Mouse (Mus musculus) forebrain, embryonic 13.5 days (tissue): Measurements from ENCODE around the gene Aldh6a1. TPM values are rescaled to one million over a fixed set of nuclear protein-coding genes. Genes with fewer than 3 reads are reported as not detected.

Experiments used
- ATAC-seq: fragments of 200-750 bp; cut with Nextera tagmentation; 2 replicates; pipeline ENCODE4 v1.8.0; 2017
- H3K27ac ChIP-seq: fragments of 300-500 bp; sonication (generic); 2 replicates; pipeline ENCODE4 v1.5.1; 2015; ENCODE audit warnings: inconsistent platforms, mild to moderate bottlenecking, moderate library complexity
- H3K27me3 ChIP-seq: fragments of 300-500 bp; sonication (generic); 2 replicates; pipeline ENCODE4 v1.6.1; 2015; ENCODE audit warnings: mild to moderate bottlenecking, inconsistent platforms
- H3K36me3 ChIP-seq: fragments of 300-500 bp; sonication (generic); 2 replicates; pipeline ENCODE4 v1.6.1; 2015; ENCODE audit warnings: mild to moderate bottlenecking, inconsistent platforms; ENCODE audit not compliant: poor library complexity, severe bottlenecking
- H3K4me1 ChIP-seq: fragments of 300-500 bp; sonication (generic); 2 replicates; pipeline ENCODE4 v1.6.1; 2015; ENCODE audit warnings: inconsistent platforms
- H3K4me2 ChIP-seq: fragments of 300-500 bp; sonication (generic); 2 replicates; pipeline ENCODE4 v1.6.1; 2015; ENCODE audit warnings: inconsistent platforms, mild to moderate bottlenecking, moderate library complexity
- H3K4me3 ChIP-seq: fragments of 300-500 bp; sonication (generic); 2 replicates; pipeline ENCODE4 v1.5.1; 2015; ENCODE audit warnings: mild to moderate bottlenecking, inconsistent platforms
- H3K9ac ChIP-seq: fragments of 300-500 bp; sonication (generic); 2 replicates; pipeline ENCODE4 v1.6.1; 2015; ENCODE audit warnings: mild to moderate bottlenecking, inconsistent platforms
- H3K9me3 ChIP-seq: fragments of 300-500 bp; sonication (generic); replicated peaks from 2 replicates; pipeline ENCODE4 v1.6.1; 2016; ENCODE audit warnings: inconsistent platforms
- WGBS: fragments of 180-500 bp; shearing (Covaris S2); methylation state at CpG from one replicate; pipeline ENCODE4 v1.1.7; 2015; 5-methylcytosine and 5-hydroxymethylcytosine counted together
- polyA plus RNA-seq: library from polyadenylated mRNA; unstranded; fragments of >200 nt; fragmentation: Nextera tagmentation; extraction: Ambion mirVana; gene quantifications from 2 replicates; pipeline ENCODE4 v1.2.1, GENCODE M21; 2015

Aldh6a1 gene
- 26.2 and 26.9 TPM in 2 replicates for polyA plus RNA-seq

DNA sequence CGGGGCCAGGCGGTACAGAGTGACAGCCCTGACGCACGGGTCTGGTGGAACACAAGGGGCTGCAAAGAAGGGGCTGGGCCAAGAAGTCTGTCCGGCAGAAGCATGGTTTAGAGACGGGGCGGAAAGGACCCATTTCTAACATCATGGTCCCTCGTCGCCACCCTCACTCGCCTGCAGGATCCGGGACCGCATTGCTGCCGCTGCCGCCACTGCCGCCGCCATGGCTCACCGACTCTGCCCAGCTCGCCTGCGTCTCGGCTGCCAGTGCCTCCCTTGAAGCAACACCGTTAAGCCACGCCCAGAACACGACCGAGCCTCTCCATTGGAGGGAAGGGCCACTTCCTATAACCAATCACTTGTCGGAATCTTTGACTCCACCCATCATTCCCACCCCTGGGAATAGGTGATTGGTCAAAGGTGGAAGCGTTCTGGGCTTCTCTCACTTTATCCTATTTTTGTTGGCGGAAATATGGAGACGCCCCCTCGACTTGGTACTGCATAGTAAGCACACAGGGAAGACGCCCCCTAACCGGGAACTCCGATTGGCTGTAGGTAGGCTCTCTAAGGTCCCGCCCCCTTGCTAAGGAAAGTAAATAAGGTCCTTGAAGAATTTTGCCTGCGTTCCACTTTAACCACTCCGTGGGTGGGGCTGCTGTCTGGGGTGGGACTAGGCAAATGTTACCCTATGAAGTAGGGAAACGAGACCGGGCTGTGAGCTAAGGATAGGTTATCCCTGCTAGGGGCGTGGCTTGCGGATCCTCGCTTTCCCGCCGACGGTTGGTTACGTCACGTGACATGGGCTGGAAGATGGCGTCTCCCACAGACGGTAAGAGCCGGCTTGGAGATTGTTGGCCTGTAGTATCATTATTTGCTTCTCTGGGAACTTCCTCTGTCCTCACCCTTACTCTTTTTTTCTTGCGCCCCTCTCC lies at the start of gene Aldh6a1, which contains the start of gene Lin52:
Gene Aldh6a1 (minus strand): TSS at position 287 of the 929 bp plus-strand sequence.
Gene Lin52 (plus strand): TSS at position 705 of the 929 bp plus-strand sequence.
- H3K27me3 ChIP-seq, result peaks cover 4% of the 10 kb centered on the region; the same call in 1 of the 2 replicates
- peak within 1 kb of the TSS; percentile 85 for H3K4me3 ChIP-seq
- H3K27ac ChIP-seq, result peak within 1 kb of the TSS; percentile 33
- peak within 1 kb of the TSS; percentile 76 for H3K9ac ChIP-seq
- peaks cover 23% of the 10 kb centered on the region for H3K4me1 ChIP-seq
- ATAC-seq, result peak; percentile 99
- no peaks in the 10 kb centered on the region for H3K9me3 ChIP-seq
- under 1% methylated on average over 49 of the region's 49 CpGs for WGBS
- 0 out of 2 replicates have a peak, but pooled peaks cover 2% of the 10 kb centered on the region for H3K36me3 ChIP-seq
- H3K4me2 ChIP-seq, result peak within 1 kb of the TSS; percentile 99

DNA sequence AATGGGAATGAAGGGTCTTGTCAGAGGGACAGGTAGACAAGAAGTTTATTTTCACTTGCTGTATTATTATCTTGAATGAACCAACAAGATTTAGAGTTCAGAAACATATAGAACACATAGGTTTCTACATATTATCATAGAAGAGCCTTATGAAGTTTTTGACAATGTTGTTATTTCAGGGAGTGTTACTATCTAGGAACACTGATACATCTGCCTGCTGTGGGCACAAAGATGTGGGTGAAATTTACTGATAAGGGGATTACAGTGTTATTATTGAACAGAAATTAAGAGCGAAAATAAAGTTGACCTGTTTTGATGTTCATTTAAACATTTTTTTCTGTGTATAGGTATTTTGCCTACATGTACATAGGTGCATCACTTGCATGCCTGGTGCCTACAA lies 46.0 kb upstream of the Aldh6a1 start:
- peaks cover 22% of the 10 kb centered on the region for H3K4me1 ChIP-seq
- no peak overlapping the region for H3K4me2 ChIP-seq
- H3K9ac ChIP-seq, result no peak overlapping the region
- WGBS, result 89% methylated on average over 1 of the region's 1 CpGs
- H3K27me3 ChIP-seq, result no peaks in the 10 kb centered on the region
- H3K4me3 ChIP-seq, result no peak overlapping the region
- H3K27ac ChIP-seq, result no peak overlapping the region
- no peaks in the 10 kb centered on the region; the same call in 1 of the 2 replicates for H3K36me3 ChIP-seq
- ATAC-seq, result no peak
- H3K9me3 ChIP-seq, result no peaks in the 10 kb centered on the region

DNA sequence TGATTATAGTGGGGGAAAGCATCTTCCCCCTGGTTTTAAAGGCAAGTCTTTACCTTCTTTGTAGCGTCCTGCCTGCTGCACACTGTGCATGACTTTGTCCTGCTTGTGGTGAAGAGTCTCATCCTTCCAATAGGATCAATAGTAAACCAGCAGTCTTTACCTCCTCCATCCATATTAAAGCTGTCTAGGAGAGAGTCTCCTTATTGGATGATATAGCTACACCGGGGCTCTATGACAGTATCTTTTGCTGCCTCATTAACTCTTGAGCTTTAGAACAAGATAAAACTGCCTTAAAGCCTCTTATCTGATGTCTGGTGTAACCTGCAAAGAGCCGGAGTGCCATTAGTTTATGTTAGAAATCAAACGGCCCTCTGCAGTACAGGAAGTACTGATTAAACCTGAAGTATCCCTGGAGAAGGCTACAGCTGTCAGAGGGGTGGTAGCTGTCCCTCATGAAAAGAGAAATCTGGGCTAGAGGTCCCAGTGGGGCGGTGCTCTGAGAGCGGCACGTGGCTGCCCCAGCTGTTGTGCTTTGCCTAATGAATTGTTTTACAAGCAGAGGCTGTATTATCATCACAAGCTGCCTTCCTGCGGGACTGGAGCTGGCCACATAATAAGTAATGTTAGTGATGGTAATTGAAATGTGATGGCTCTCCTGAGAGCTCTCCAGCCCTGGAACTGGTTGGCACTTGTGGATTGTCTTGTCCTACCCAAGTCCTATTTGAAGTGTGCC lies 36.7 kb upstream of the Aldh6a1 start:
- Histone ChIP-seq H3K36me3 (no peaks in the 10 kb centered on the region; the same call in 1 of the 2 replicates), H3K4me3 (no peak overlapping the region), H3K9ac (no peak overlapping the region), H3K4me1 (peaks cover 10% of the 10 kb centered on the region), H3K27me3 (no peaks in the 10 kb centered on the region), H3K4me2 (no peak overlapping the region; the same call in 1 of the 2 replicates), H3K9me3 (no peaks in the 10 kb centered on the region), H3K27ac (peak overlapping the region; percentile 52)
- peak; percentile 85 for ATAC-seq
- WGBS, result 27% methylated on average over 8 of the region's 8 CpGs

DNA sequence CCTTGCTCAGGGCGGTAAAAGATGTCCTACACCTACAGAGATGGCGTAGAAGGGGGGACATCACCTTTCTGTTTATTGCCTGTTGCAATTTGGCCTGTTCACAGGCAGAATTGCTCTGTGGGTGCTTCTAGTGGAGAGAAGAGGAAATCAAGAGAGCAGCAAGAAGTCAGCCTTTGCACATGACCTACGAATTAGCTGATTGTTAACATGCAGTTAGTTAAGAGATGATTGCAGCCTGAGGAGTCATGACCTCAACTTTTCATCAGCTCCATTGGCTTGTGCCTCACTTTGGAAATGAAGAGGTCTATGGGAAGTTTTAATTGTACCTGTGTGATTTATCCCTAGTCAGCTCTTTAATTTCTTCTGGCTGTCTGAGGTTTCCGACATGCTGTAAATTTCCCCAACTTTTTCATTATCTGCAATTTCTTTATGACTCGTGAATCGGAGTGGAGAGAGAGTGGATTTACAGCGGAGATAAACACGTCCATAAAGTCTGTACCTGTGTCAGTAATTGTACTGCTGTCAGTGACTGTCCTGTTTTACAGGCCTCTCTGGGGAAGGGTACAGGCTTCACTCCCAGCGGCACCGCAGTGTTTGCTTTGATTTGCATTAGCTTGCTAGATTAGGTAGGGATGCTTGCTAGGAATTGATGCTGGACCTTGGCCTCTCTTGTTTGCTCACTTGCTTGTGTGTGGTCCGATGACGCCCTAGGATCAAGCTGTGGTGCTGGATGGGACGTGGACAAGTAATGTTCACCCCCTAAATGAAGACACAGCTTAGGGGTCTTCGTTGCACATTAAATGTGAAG lies 32.2 kb upstream of the Aldh6a1 start:
- Histone ChIP-seq H3K27me3 (no peaks in the 10 kb centered on the region), H3K4me3 (no peak overlapping the region), H3K36me3 (peaks cover 7% of the 10 kb centered on the region), H3K9me3 (no peaks in the 10 kb centered on the region), H3K4me2 (no peak overlapping the region), H3K4me1 (peaks cover 9% of the 10 kb centered on the region), H3K27ac (no peak overlapping the region), H3K9ac (no peak overlapping the region)
- ATAC-seq, result no peak
- 90% methylated on average over 14 of the region's 14 CpGs for WGBS

DNA sequence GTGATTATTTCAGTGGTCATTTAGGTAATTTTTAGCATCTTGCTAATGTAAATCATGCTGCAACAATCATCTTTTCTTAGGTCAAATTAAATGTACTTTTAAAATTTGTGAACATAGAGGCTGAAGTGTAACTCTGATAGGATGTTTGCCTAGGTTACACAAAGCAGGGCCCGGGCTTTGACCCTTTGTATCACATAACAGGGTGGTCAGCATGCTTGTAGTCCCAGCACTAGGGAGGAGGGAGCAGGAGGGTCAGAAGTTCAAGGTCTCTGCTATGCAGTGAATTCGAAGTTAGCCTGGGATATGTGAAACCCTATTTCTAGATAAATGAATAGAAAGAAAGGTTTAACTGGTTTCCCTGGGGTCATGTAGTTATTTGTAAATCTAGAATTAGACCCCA lies 30.4 kb upstream of the Aldh6a1 start:
- Histone ChIP-seq H3K4me2 (no peak overlapping the region), H3K27me3 (no peaks in the 10 kb centered on the region), H3K27ac (no peak overlapping the region), H3K9me3 (no peaks in the 10 kb centered on the region), H3K4me3 (no peak overlapping the region), H3K4me1 (no peaks in the 10 kb centered on the region), H3K9ac (no peak overlapping the region), H3K36me3 (peaks cover 8% of the 10 kb centered on the region)
- no peak for ATAC-seq
- 59% methylated on average over 2 of the region's 2 CpGs for WGBS

DNA sequence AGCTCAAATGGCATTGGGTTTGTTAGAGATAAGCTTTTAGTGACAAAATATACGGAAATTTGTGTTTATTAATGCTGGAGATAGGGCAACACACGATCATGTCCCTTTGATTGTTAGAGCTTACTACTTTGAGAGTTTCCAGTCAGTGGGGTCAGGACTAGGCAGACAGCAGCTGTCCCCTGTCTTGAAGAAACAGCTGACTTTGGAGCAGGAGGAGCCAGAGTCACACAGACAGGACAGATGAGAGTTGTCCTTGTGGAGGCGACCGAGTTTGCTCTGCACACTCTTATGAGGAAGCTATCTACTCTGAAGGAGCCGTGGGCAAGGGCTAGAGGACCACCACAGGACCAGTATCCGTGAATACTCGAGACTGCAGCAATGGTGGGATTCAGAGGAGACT lies 28.1 kb upstream of the Aldh6a1 start:
- Histone ChIP-seq H3K27me3 (no peaks in the 10 kb centered on the region), H3K4me3 (no peak overlapping the region), H3K36me3 (peaks cover 12% of the 10 kb centered on the region), H3K9me3 (no peaks in the 10 kb centered on the region), H3K4me1 (no peaks in the 10 kb centered on the region), H3K27ac (no peak overlapping the region), H3K9ac (no peak overlapping the region), H3K4me2 (no peak overlapping the region)
- WGBS, result 95% methylated on average over 7 of the region's 7 CpGs
- no peak for ATAC-seq

DNA sequence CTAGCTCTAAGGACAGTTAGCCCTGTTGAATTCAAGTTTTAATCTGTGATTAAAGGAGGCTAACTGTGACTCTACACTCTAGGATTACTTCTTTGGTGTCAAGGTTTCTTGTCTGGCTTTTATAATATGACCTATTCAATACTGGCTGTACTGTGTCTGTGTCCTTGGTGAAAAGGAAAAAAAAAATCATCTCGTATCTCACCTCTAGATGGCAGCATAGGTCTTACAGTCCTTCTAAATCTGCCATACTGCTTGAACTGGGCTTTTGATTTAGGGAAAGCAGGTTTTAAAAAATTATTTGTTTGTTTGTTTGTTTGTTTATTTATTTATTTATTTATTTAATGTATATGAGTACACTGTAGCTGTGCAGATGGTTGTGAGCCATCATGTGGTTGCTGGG lies 17.9 kb upstream of the Aldh6a1 start:
- Histone ChIP-seq H3K4me3 (no peak overlapping the region), H3K9me3 (no peaks in the 10 kb centered on the region), H3K27ac (no peak overlapping the region), H3K9ac (no peak overlapping the region), H3K36me3 (peaks cover 31% of the 10 kb centered on the region), H3K4me1 (no peaks in the 10 kb centered on the region), H3K4me2 (no peak overlapping the region), H3K27me3 (no peaks in the 10 kb centered on the region)
- WGBS, result 2% methylated on average over 1 of the region's 1 CpGs
- ATAC-seq, result 0 out of 2 replicates have a peak, but pooled peaks have one; percentile 24

DNA sequence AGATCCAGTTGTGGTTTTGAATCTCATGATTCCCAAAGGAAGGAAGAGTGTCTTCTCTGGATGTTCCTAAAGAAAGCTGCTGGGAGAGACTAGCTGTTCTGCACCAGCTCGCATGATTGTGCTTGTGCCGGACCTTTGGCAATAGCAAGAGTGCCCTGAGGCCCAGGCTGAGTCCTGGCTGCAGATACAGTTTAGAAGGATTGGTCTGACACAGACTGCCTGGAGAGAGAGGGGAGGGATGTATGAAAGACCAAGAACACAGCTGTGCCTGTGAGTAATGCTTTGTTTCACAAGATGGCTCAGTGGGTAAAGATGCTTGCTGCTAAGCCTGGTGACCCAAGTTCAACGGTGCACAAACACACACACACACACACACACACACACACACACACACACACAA lies 12.1 kb upstream of the Aldh6a1 start:
- H3K4me3 ChIP-seq, result no peak overlapping the region
- WGBS, result 84% methylated on average over 3 of the region's 3 CpGs
- no peak overlapping the region; the same call in 1 of the 2 replicates for H3K9ac ChIP-seq
- peak overlapping the region; percentile 31; the same call in 1 of the 2 replicates for H3K27ac ChIP-seq
- no peaks in the 10 kb centered on the region for H3K27me3 ChIP-seq
- no peaks in the 10 kb centered on the region; the same call in 1 of the 2 replicates for H3K9me3 ChIP-seq
- H3K36me3 ChIP-seq, result peaks cover 56% of the 10 kb centered on the region
- H3K4me1 ChIP-seq, result no peaks in the 10 kb centered on the region
- ATAC-seq, result no peak
- no peak overlapping the region for H3K4me2 ChIP-seq

DNA sequence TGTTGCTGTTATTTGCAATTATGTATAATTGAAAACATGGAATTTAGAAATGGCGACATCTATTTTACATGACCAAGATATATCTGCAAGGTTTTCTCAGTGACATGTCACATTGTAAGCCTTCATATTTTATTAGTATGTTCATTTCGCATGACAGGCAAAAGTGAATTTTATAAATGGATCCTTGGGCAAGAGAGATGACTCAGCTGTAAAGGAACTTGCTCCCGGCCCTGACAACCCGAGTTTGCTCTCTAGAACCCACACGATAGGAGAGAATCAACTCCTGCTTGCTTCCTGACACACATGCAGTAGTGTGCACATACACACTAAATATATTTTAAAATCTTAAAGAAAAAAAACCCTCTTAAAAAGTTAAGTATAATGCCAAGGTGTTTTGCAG lies 10.6 kb upstream of the Aldh6a1 start:
- Histone ChIP-seq H3K4me1 (no peaks in the 10 kb centered on the region), H3K9ac (no peak overlapping the region), H3K4me2 (no peak overlapping the region), H3K36me3 (peaks cover 57% of the 10 kb centered on the region), H3K9me3 (no peaks in the 10 kb centered on the region; the same call in 1 of the 2 replicates), H3K27me3 (no peaks in the 10 kb centered on the region), H3K4me3 (no peak overlapping the region), H3K27ac (no peak overlapping the region)
- ATAC-seq, result no peak
- WGBS, result 92% methylated on average over 5 of the region's 5 CpGs

DNA sequence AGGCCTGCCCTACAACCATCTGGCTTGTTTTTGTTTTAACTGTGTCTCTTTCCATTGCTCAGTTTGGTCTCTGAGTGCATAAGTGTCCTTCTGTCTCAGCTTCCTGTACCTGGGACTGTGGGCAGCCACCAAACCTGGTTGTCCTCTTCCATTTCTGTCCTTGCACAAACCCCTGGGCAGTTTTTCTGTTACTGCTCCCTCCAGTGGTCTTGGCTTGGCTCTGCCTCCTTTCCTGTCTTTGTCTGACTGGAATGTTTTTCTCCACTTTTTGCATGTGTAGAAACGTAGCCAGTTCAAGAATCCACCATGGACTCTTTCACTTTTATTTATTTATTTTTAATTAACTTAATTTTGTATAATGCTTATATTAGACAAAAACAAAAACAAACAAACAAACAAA lies 9.0 kb upstream of the Aldh6a1 start:
- no peak for ATAC-seq
- no peaks in the 10 kb centered on the region; the same call in 1 of the 2 replicates for H3K9me3 ChIP-seq
- WGBS, result 62% methylated on average over 1 of the region's 1 CpGs
- no peak overlapping the region for H3K4me2 ChIP-seq
- H3K36me3 ChIP-seq, result peaks cover 55% of the 10 kb centered on the region
- H3K4me3 ChIP-seq, result no peak overlapping the region
- H3K4me1 ChIP-seq, result no peaks in the 10 kb centered on the region
- H3K9ac ChIP-seq, result no peak overlapping the region
- no peak overlapping the region for H3K27ac ChIP-seq
- no peaks in the 10 kb centered on the region for H3K27me3 ChIP-seq

DNA sequence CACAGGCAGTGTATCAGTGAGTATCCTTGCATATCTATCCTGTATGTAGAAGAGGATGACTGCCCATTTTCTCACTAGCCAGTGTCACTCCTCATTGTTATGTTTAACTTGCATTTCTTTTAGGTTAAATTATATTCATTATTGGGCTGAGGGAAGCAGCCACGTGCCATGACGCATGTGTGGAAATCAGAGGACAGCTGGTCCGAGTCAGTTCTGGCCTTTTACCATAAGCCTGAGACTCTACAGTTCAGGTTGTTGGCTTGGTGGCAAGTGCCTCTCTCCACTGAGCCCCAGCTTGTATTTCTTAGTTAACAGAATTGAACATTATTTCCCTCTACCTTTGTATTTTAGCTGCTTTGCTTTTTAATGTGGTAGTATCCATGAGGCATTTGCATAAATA lies 6.1 kb upstream of the Aldh6a1 start:
- H3K9me3 ChIP-seq, result no peaks in the 10 kb centered on the region; the same call in 1 of the 2 replicates
- no peaks in the 10 kb centered on the region for H3K27me3 ChIP-seq
- H3K27ac ChIP-seq, result no peak overlapping the region
- no peak overlapping the region for H3K4me2 ChIP-seq
- H3K36me3 ChIP-seq, result peaks cover 31% of the 10 kb centered on the region
- 96% methylated on average over 3 of the region's 3 CpGs for WGBS
- H3K9ac ChIP-seq, result no peak overlapping the region
- H3K4me3 ChIP-seq, result no peak overlapping the region
- H3K4me1 ChIP-seq, result peaks cover 13% of the 10 kb centered on the region
- no peak for ATAC-seq
